Mouse (Mus musculus) intestine, embryonic 14.5 days (tissue): ENCODE results near the gene Unc93a2. TPM values are rescaled to one million over a fixed set of nuclear protein-coding genes. Genes with fewer than 3 reads are reported as not detected.
A peak's percentile ranks its signal among the peaks of the same experiment; 100 is the strongest.
"Not testable (repeated sequence)": the region's sequence is repeated elsewhere in the genome, so short reads cannot be mapped to it uniquely, and the experiment has no call there.

Experiments used
- ATAC-seq: fragments of 200-750 bp; cut with Nextera tagmentation; replicated peaks from 2 replicates; pipeline ENCODE4 v1.8.0; 2017; ENCODE audit warnings: low read depth, moderate number of reproducible peaks, moderate TSS enrichment, moderate library complexity; ENCODE audit not compliant: low FRiP score, low TSS enrichment
- DNase-seq: peaks from one replicate; pipeline ENCODE4 v3.0.0-alpha.2; 2018; ENCODE audit warnings: low spot score
- H3K27ac ChIP-seq: fragments of 300-500 bp; sonication (generic); 2 replicates; pipeline ENCODE4 v1.5.1; 2014; ENCODE audit warnings: low read depth, mild to moderate bottlenecking, control low read depth
- H3K27me3 ChIP-seq: fragments of 300-500 bp; sonication (generic); replicated peaks from 2 replicates; pipeline ENCODE4 v1.6.1; 2014; ENCODE audit warnings: low read length, control low read depth; ENCODE audit not compliant: control insufficient read depth, insufficient read depth
- H3K36me3 ChIP-seq: fragments of 300-500 bp; sonication (generic); 2 replicates; pipeline ENCODE4 v1.6.1; 2014; ENCODE audit warnings: low read length, control low read depth; ENCODE audit not compliant: control insufficient read depth, insufficient read depth
- H3K4me1 ChIP-seq: fragments of 300-500 bp; sonication (generic); replicated peaks from 2 replicates; pipeline ENCODE4 v1.6.1; 2014; ENCODE audit warnings: low read length, control low read depth, mixed read lengths; ENCODE audit not compliant: control insufficient read depth, insufficient read depth
- H3K4me2 ChIP-seq: fragments of 300-500 bp; sonication (generic); 2 replicates; pipeline ENCODE4 v1.6.1; 2014; ENCODE audit warnings: low read length
- H3K4me3 ChIP-seq: fragments of 300-500 bp; sonication (generic); 2 replicates; pipeline ENCODE4 v1.5.1; 2014; ENCODE audit warnings: low read depth, low read length, control low read depth, mixed read lengths
- H3K9ac ChIP-seq: fragments of 300-500 bp; sonication (generic); 2 replicates; pipeline ENCODE4 v1.6.1; 2014; ENCODE audit warnings: mild to moderate bottlenecking, low read length
- H3K9me3 ChIP-seq: fragments of 300-500 bp; sonication (generic); 2 replicates; pipeline ENCODE4 v1.6.1; 2016; ENCODE audit warnings: low read length, control low read depth; ENCODE audit not compliant: control insufficient read depth
- WGBS: fragments of 180-500 bp; shearing (Covaris S2); extraction: QIAGEN DNeasy Blood & Tissue Kit; methylation state at CpG from one replicate; pipeline ENCODE4 v1.1.7; 2014; 5-methylcytosine and 5-hydroxymethylcytosine counted together
- polyA plus RNA-seq: library from polyadenylated mRNA; unstranded; fragments of >200 nt; fragmentation: Nextera tagmentation; extraction: Ambion mirVana; gene quantifications from 2 replicates; pipeline ENCODE4 v1.2.1, GENCODE M21; 2014

Gene Unc93a2
- polyA plus RNA-seq: not detected in 2 replicates

DNA sequence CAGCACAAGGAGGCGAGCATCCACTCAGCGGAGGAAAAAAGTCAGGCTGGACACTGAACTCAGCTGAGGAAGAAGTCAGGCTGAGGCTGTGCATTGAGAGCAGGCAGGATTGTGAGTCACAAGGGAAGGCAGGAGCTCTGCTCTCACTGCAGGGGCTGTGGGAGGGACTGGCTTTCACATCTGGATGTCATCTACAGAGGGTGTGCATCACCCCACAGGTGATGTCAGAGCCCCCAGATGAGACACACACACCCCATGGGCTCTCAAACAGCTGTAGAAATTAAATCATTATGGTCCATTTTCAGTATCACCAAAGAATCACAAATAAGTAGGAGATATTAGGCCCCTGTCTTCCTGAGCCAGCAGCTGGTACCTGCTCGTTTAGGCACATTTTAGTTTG, at the start of gene Unc93a2:
TSS of gene Unc93a2 (minus strand) at position 101 of the 400 bp plus-strand sequence.
- not testable (repeated sequence) for H3K27me3 ChIP-seq, H3K9me3 ChIP-seq, H3K27ac ChIP-seq, H3K9ac ChIP-seq, ATAC-seq, H3K4me2 ChIP-seq, H3K36me3 ChIP-seq, H3K4me1 ChIP-seq, DNase-seq, H3K4me3 ChIP-seq
- WGBS: 68% methylated on average over 3 of the region's 3 CpGs

DNA sequence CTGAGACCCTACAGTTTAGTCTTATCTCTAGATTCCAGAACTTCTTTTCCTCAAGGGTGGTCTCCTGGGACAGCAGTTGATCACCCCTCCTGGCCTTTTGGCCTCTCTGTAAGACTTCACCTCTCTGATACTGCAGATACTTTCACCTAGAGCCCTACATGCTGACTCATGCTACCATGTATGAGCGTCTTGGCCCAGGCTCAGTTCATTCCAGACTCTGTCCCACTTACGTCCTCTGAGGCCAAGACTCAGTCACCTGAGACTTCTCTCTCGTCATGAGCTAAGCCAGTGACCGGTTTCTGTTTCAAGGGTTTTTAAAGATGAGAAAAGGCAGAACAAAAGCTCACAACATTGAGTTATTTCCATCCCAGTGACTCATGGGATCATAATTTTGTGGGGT, 48.9 kb upstream of the Unc93a2 start:
- H3K9me3 ChIP-seq, H3K27ac ChIP-seq, ATAC-seq, H3K4me2 ChIP-seq, H3K27me3 ChIP-seq, H3K36me3 ChIP-seq, DNase-seq, H3K4me3 ChIP-seq, H3K4me1 ChIP-seq, H3K9ac ChIP-seq: not testable (repeated sequence)
- 69% methylated on average over 4 of the region's 4 CpGs for WGBS

DNA sequence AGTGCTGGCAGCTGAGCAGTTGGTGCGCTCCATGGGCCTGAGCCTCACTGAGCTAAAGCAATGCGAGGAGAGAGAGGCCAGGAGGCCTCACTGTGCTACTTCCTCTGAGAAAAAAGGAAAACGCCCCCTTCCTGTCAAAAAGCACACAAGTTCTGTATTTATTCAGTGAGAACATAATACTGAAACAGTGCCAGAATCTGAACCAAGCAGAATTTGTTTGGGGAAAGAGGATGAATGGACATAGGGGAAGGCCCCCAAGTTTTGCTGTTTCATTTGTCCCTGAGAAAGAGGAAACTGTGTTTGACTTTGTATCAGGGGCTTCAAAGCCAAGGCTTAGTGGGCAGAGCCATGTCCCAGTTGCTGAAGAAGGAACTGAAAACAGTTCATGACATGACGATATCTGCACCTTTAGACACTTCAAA, 45.0 kb upstream of the Unc93a2 start:
- 76% methylated on average over 4 of the region's 4 CpGs for WGBS
- not testable (repeated sequence) for H3K9me3 ChIP-seq, H3K27ac ChIP-seq, H3K36me3 ChIP-seq, H3K4me1 ChIP-seq, H3K27me3 ChIP-seq, ATAC-seq, DNase-seq, H3K4me2 ChIP-seq, H3K4me3 ChIP-seq, H3K9ac ChIP-seq

DNA sequence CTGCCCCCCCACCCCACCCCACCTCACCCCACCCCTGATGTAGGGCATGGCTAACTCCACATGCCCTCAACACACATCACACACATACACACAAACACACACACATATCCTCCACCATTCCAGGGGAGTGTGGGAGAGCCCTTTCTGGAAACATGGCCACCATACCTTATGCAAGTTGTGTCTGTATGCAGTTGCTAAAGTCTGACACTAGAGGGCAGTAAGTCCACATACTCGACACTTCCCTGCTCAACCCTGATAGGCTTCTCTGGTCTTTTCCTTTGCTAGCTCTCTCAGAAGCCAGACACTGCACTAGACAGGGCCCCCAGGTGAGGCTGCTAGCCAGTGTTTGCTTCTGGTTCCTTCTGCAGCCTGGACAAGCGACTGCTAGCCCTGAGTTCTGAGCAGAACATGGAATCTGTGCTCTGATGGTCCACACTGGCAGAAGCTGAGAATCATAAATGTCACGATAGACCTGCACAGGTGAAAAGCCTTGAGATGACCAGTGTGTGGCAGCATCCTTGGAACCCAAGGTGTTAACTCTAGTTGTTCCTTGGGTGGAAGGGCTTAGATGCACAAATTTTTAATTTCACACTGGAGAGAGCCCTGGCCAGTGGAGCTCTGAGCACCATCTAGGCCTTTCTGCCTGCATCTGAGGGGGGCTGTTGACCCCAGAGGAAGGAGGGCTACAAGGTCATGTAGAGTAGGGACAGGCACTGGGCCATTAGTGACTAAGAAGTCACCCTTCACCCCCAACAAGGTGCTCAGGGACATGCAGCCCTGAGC, 35.1 kb upstream of the Unc93a2 start:
- not testable (repeated sequence) for H3K27me3 ChIP-seq, H3K36me3 ChIP-seq, H3K4me3 ChIP-seq, H3K9me3 ChIP-seq, H3K9ac ChIP-seq, DNase-seq, H3K27ac ChIP-seq, H3K4me1 ChIP-seq, H3K4me2 ChIP-seq
- 0% methylated on average over 1 of the region's 3 CpGs for WGBS
- peak; percentile 75 for ATAC-seq

DNA sequence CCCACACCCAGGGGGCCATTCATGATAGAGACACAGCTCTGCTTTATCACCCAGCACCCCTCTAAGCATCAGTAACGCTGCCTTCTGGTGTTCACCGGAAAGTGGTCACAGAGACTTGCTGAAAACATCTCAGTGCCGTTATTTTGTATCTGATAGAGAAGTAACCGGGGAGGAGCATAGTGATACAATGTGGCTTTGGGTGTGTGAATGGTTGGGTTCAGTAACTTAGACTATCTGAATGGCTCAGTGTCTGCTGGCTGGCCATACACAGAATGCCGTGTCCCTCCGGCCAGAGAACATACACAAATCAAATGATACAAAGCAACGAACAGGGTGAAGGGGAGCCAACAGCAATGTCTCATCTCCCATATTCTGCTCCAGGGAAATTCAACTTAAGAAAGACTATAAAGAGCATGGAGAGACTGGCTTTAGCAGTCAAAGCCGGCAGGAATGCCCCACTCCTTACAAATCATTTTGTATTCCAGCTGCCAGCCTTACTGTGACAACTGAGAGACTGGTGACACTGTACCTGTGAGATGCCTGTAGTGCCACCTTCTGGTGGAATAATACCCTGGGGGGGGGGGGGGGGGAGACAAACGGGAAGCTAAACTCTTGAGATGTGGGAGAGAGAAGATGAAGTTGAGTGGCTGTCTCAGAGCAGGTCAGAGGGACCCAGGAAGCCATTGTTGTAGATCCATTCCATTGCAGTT, 29.5 kb upstream of the Unc93a2 start:
- not testable (repeated sequence) for H3K9me3 ChIP-seq, DNase-seq, H3K4me2 ChIP-seq, H3K9ac ChIP-seq, H3K27ac ChIP-seq, H3K4me3 ChIP-seq, H3K36me3 ChIP-seq, ATAC-seq, H3K27me3 ChIP-seq, H3K4me1 ChIP-seq
- WGBS: 78% methylated on average over 7 of the region's 9 CpGs

DNA sequence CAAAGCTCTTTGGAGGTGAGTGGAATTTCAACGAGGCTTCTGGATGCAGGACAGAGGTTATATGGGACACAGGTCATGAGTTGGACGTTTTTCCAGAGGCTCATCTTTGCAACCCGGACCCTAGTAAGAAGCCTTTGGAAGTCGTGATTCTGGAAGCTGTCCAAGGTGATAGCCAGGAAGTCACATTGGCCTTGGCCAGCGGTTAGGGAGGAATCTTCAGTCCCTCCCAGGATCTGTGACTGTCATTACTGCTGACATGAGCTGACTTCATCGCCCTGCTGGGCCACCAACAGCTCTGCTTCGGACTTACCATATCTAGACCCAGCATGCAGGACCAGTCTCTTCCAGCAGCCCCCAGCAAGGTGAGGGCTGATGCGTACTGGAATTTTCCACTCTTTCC, 28.1 kb upstream of the Unc93a2 start:
- H3K4me2 ChIP-seq, H3K27ac ChIP-seq, H3K9me3 ChIP-seq, H3K4me1 ChIP-seq, ATAC-seq, H3K36me3 ChIP-seq, H3K4me3 ChIP-seq, H3K27me3 ChIP-seq, H3K9ac ChIP-seq, DNase-seq: not testable (repeated sequence)
- WGBS: 71% methylated on average over 8 of the region's 8 CpGs

DNA sequence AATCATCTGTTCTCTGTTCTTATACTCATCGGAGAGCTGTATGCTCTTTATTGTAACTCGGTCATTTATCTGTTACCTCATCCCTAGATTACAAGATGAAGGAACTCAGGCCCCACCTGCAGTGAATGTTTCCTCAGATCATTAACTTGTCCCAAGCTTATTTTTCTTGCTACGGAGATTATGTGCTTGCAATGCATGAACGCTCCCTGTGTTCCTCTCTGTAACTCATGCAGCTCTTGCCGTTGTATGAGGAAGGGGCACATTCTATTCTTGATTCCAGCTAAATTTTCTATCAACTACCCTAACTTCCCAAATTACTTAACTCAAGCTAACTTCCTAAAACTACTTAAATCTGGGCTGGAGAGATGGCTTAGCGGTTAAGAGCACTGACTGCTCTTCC, 14.5 kb upstream of the Unc93a2 start:
- H3K4me1 ChIP-seq, H3K9ac ChIP-seq, ATAC-seq, H3K27ac ChIP-seq, H3K4me2 ChIP-seq, H3K36me3 ChIP-seq, H3K9me3 ChIP-seq, DNase-seq, H3K4me3 ChIP-seq, H3K27me3 ChIP-seq: not testable (repeated sequence)
- 83% methylated on average over 6 of the region's 6 CpGs for WGBS

DNA sequence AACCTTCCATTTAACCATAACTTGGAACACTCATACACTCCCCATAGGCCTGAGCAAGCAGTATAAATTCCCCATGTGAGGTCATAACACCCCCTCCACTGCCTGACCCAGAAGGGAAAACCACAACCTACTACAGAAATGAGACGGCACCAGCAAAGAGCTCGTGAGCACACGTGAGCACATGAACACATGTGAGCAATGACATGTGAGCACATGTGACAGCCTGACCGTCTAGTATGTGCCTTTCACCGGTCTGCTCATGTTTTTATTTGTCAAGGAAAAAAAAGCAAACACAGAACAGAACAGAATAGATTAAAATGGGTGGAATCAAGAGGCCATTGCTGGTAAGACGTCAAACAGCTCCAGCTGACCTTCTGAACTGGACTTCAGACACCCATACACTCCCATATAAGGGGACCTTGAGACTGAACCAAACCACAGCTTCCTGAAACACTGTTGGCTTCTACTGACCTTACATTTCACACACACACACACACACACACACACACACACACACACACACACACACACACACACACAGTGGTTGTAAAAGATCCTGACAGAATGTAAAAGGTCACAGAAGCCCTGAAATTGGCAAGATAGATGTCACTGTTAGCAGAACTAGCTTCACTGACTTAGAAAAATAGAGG, 13.1 kb upstream of the Unc93a2 start:
- H3K9me3 ChIP-seq, H3K27me3 ChIP-seq, H3K9ac ChIP-seq, ATAC-seq, H3K4me3 ChIP-seq, H3K27ac ChIP-seq, H3K4me1 ChIP-seq, H3K4me2 ChIP-seq, DNase-seq, H3K36me3 ChIP-seq: not testable (repeated sequence)
- 78% methylated on average over 6 of the region's 6 CpGs for WGBS
